Mouse (Mus musculus): Measurements from ENCODE around the gene Spc24. TPM values are rescaled to one million over a fixed set of nuclear protein-coding genes. Genes with fewer than 3 reads are reported as not detected.

The Spc24 gene
- polyA plus RNA-seq, 1 experiment: 16.6 TPM

GRCm38 (mm10) chr9:21750370-21750769, 9.7 kb downstream of the Spc24 start:
- Histone ChIP-seq H3K27ac (ENCODE audit: insufficient read depth, low read depth, low read length) (no peak overlapping the region), H3K4me1 (ENCODE audit: control insufficient read depth, insufficient read depth, low read length) (no peaks in the 10 kb centered on the region), H3K4me3 (ENCODE audit: insufficient read depth, low read length) (no peak overlapping the region)
- no peak for TF ChIP-seq POLR2A (IDR thresholded peaks at IDR 0.05; ENCODE audit: borderline replicate concordance, low read depth, low read length)
- TF ChIP-seq CTCF (IDR thresholded peaks at IDR 0.05; ENCODE audit: low read depth, low read length): no peak

GRCm38 (mm10) chr9:21749382-21750118, 10.6 kb downstream of the Spc24 start:
- Histone ChIP-seq H3K4me1 (ENCODE audit: control insufficient read depth, insufficient read depth, low read length) (no peaks in the 10 kb centered on the region), H3K27ac (ENCODE audit: insufficient read depth, low read depth, low read length) (no peak overlapping the region), H3K4me3 (ENCODE audit: insufficient read depth, low read length) (no peak overlapping the region)
- no peak for TF ChIP-seq POLR2A (IDR thresholded peaks at IDR 0.05; ENCODE audit: borderline replicate concordance, low read depth, low read length)
- no peak for TF ChIP-seq CTCF (IDR thresholded peaks at IDR 0.05; ENCODE audit: low read depth, low read length)

GRCm38 (mm10) chr9:21748491-21748890, 11.6 kb downstream of the Spc24 start:
- Histone ChIP-seq H3K27ac (ENCODE audit: insufficient read depth, low read depth, low read length) (no peak overlapping the region), H3K4me1 (ENCODE audit: control insufficient read depth, insufficient read depth, low read length) (no peaks in the 10 kb centered on the region), H3K4me3 (ENCODE audit: insufficient read depth, low read length) (no peak overlapping the region)
- TF ChIP-seq POLR2A (IDR thresholded peaks at IDR 0.05; ENCODE audit: borderline replicate concordance, low read depth, low read length): no peak
- TF ChIP-seq CTCF (IDR thresholded peaks at IDR 0.05; ENCODE audit: low read depth, low read length): no peak

GRCm38 (mm10) chr9:21748033-21748432, 12.1 kb downstream of the Spc24 start:
- H3K4me3 ChIP-seq (ENCODE audit: insufficient read depth, low read length): no peak overlapping the region
- H3K27ac ChIP-seq (ENCODE audit: insufficient read depth, low read depth, low read length): no peak overlapping the region
- no peak for TF ChIP-seq POLR2A (IDR thresholded peaks at IDR 0.05; ENCODE audit: borderline replicate concordance, low read depth, low read length)
- no peak for TF ChIP-seq CTCF (IDR thresholded peaks at IDR 0.05; ENCODE audit: low read depth, low read length)
- H3K4me1 ChIP-seq (ENCODE audit: control insufficient read depth, insufficient read depth, low read length): no peaks in the 10 kb centered on the region

- H3K4me1 ChIP-seq (ENCODE audit: control insufficient read depth, insufficient read depth, low read length): no peaks in the 10 kb centered on the region
- H3K27ac ChIP-seq (ENCODE audit: insufficient read depth, low read depth, low read length): no peak overlapping the region
- TF ChIP-seq POLR2A (IDR thresholded peaks at IDR 0.05; ENCODE audit: borderline replicate concordance, low read depth, low read length): no peak
- TF ChIP-seq CTCF (IDR thresholded peaks at IDR 0.05; ENCODE audit: low read depth, low read length): no peak
- H3K4me3 ChIP-seq (ENCODE audit: insufficient read depth, low read length): no peak overlapping the region
These were observed 12.8 kb downstream of the Spc24 start for GRCm38 (mm10) chr9:21747238-21747774.

- Histone ChIP-seq H3K27ac (ENCODE audit: insufficient read depth, low read depth, low read length) (no peak overlapping the region), H3K4me1 (ENCODE audit: control insufficient read depth, insufficient read depth, low read length) (no peaks in the 10 kb centered on the region; the same call in 1 of the 2 replicates), H3K4me3 (ENCODE audit: insufficient read depth, low read length) (no peak overlapping the region)
- no peak for TF ChIP-seq POLR2A (IDR thresholded peaks at IDR 0.05; ENCODE audit: borderline replicate concordance, low read depth, low read length)
- no peak for TF ChIP-seq CTCF (IDR thresholded peaks at IDR 0.05; ENCODE audit: low read depth, low read length)
These were observed 18.6 kb downstream of the Spc24 start for GRCm38 (mm10) chr9:21741514-21741913.

GRCm38 (mm10) chr9:21740427-21740826, 19.7 kb downstream of the Spc24 start:
- Histone ChIP-seq H3K4me3 (ENCODE audit: insufficient read depth, low read length) (no peak overlapping the region), H3K4me1 (ENCODE audit: control insufficient read depth, insufficient read depth, low read length) (no peaks in the 10 kb centered on the region; the same call in 1 of the 2 replicates), H3K27ac (ENCODE audit: insufficient read depth, low read depth, low read length) (no peak overlapping the region)
- TF ChIP-seq POLR2A (IDR thresholded peaks at IDR 0.05; ENCODE audit: borderline replicate concordance, low read depth, low read length) (no peak), CTCF (IDR thresholded peaks at IDR 0.05; ENCODE audit: low read depth, low read length) (no peak)

GRCm38 (mm10) chr9:21738776-21739175, 21.3 kb downstream of the Spc24 start:
- H3K4me3 ChIP-seq (ENCODE audit: insufficient read depth, low read length): no peak overlapping the region
- H3K4me1 ChIP-seq (ENCODE audit: control insufficient read depth, insufficient read depth, low read length): no peaks in the 10 kb centered on the region; the same call in 1 of the 2 replicates
- TF ChIP-seq CTCF (IDR thresholded peaks at IDR 0.05; ENCODE audit: low read depth, low read length) (no peak), POLR2A (IDR thresholded peaks at IDR 0.05; ENCODE audit: borderline replicate concordance, low read depth, low read length) (no peak)
- no peak overlapping the region for H3K27ac ChIP-seq (ENCODE audit: insufficient read depth, low read depth, low read length)

GRCm38 (mm10) chr9:21737188-21737587, 22.9 kb downstream of the Spc24 start:
- Histone ChIP-seq H3K4me1 (ENCODE audit: control insufficient read depth, insufficient read depth, low read length) (no peaks in the 10 kb centered on the region; the same call in 1 of the 2 replicates), H3K27ac (ENCODE audit: insufficient read depth, low read depth, low read length) (no peak overlapping the region)

GRCm38 (mm10) chr9:21736580-21736979, 23.5 kb downstream of the Spc24 start:
- Histone ChIP-seq H3K4me3 (ENCODE audit: insufficient read depth, low read length) (no peak overlapping the region), H3K4me1 (ENCODE audit: control insufficient read depth, insufficient read depth, low read length) (no peaks in the 10 kb centered on the region; the same call in 1 of the 2 replicates), H3K27ac (ENCODE audit: insufficient read depth, low read depth, low read length) (no peak overlapping the region)
- TF ChIP-seq POLR2A (IDR thresholded peaks at IDR 0.05; ENCODE audit: borderline replicate concordance, low read depth, low read length): no peak
- no peak for TF ChIP-seq CTCF (IDR thresholded peaks at IDR 0.05; ENCODE audit: low read depth, low read length)

More at GRCm38 (mm10) chr9:21737188-21737587, 22.9 kb downstream of the Spc24 start:
- H3K4me3 ChIP-seq (ENCODE audit: insufficient read depth, low read length): no peak overlapping the region
- TF ChIP-seq CTCF (IDR thresholded peaks at IDR 0.05; ENCODE audit: low read depth, low read length): no peak
- TF ChIP-seq POLR2A (IDR thresholded peaks at IDR 0.05; ENCODE audit: borderline replicate concordance, low read depth, low read length): no peak

All from bone marrow macrophage, adult 2 months (primary cell).